Comparison of ENCODE assay signal across 23 mouse cellular contexts in genomic region chr7:83748405-83748804, GRCm38 (mm10). TPM values are rescaled to one million over a fixed set of nuclear protein-coding genes. Genes with fewer than 3 reads are reported as not detected.
"Had no signal": no experiment of that assay in that cellular context is flagged by ENCODE, and none has a peak within 500 bp of the region (broad histone marks: within the 10 kb centered on the region; RNA-seq: fewer than 3 reads in every experiment).

No protein-coding gene starts in this region.

- H3K27ac ChIP-seq: midbrain, embryonic 10.5 days; midbrain, embryonic 12.5 days; neural tube, embryonic 13.5 days; neural tube, embryonic 15.5 days had no signal

- DNase-seq: lung, embryonic 14.5 days; lung, postnatal 10 days; lung, postnatal 4 days; midbrain, embryonic 14.5 days; retina, postnatal 1 day; right cerebral cortex, adult 18-20 months; right cerebral cortex, postnatal 25 days; right cerebral cortex, postnatal 4 days; spleen, adult 18-20 months; thymus, adult 18-20 months; thymus, postnatal 14 days; thymus, postnatal 36 days had no signal

- H3K9me3 ChIP-seq: midbrain, embryonic 10.5 days; midbrain, embryonic 12.5 days; neural tube, embryonic 13.5 days; neural tube, embryonic 15.5 days had no signal

- H3K4me3 ChIP-seq: midbrain, embryonic 10.5 days; midbrain, embryonic 12.5 days; myocyte; neural tube, embryonic 13.5 days; neural tube, embryonic 15.5 days had no signal

- H3K36me3 ChIP-seq: midbrain, embryonic 10.5 days; midbrain, embryonic 12.5 days; neural tube, embryonic 13.5 days; neural tube, embryonic 15.5 days had no signal

- H3K27me3 ChIP-seq: midbrain, embryonic 12.5 days; neural tube, embryonic 13.5 days; neural tube, embryonic 15.5 days had no signal

- ATAC-seq: midbrain, embryonic 16.5 days had no signal

RNA-seq across cellular contexts. Expression of gene Cfap161, which starts 46.3 kb away (rescaled TPM):
- total RNA-seq: megakaryocyte, adult 5-6 weeks; megakaryocyte-erythroid progenitor cell, adult 5-6 weeks had no signal
- polyA plus RNA-seq: midbrain, embryonic 12.5 days; neural tube, embryonic 11.5 days; neural tube, embryonic 13.5 days; small intestine, adult 2 months; stomach, embryonic 16.5 days had no signal
